Mouse (Mus musculus) liver (tissue): ENCODE measurements around the gene Tst.

Experiments used
- DNase-seq: peaks from one replicate; pipeline ENCODE4 v3.0.0-alpha.2; 2020; ENCODE audit warnings: mixed read lengths

The Tst gene

DNA sequence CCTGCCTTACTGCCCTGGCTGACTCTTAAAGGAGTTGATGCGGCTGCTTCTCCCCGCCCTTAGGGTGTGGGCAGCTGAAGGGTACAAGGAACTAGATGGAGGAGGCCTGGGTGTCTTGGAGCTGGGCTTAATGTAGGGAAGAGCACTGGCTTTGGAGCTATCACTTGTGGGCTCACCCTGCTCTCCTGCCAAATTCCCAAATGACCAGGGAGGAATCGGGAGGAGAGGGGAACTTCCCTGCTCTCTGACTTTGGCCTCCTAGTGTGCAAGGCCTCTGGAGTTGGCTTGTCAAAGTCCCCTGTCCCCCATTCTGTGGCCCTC lies 23.4 kb upstream of the Tst start:
- DNase-seq, result no peak

- peak; percentile 54 for DNase-seq
Measured at GRCm38 (mm10) chr15:78428391-78429138, 22.9 kb upstream of the Tst start, which contains the start of gene Kctd17. Kctd17 (plus strand) TSS chr15:78428564.

DNA sequence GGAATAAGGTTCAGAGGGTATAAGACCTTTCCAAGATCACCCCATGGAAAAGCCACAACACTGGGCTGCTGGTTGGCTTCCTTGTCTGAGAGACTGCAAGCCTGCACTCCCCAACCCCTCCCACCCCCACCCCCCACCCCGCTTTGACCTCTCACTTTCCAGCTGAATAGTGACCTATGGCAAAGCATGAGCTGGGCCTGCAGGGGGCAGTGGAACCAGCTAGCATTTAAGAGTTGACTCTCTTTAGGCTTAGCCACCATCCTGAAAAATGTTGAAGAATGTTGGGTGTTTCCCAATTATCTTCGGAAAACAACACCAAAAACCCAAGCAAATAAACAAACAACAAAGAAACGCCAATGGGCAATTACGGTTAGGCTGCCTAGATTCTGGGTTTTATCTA lies 19.5 kb upstream of the Tst start:
- no peak for DNase-seq

DNA sequence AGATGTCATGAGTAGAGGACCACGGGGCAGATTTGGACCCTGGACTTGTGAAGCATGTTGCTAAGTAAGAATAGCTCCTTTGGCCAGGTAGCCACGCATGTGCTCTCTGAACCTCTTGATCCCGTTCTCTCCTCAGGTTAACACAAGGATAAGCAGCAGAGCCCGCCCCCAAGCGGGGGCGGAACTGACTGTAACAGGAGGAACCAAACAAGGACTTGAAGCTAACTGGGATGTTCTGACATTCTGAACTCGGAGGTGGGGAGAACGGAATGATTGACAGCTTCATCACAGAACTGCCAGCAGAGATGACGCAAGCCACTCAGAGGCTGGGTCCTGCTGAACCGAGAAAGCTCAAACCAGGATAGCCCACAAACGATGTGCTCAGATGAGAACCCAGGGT lies 18.8 kb upstream of the Tst start:
- peak; percentile 49 for DNase-seq

DNA sequence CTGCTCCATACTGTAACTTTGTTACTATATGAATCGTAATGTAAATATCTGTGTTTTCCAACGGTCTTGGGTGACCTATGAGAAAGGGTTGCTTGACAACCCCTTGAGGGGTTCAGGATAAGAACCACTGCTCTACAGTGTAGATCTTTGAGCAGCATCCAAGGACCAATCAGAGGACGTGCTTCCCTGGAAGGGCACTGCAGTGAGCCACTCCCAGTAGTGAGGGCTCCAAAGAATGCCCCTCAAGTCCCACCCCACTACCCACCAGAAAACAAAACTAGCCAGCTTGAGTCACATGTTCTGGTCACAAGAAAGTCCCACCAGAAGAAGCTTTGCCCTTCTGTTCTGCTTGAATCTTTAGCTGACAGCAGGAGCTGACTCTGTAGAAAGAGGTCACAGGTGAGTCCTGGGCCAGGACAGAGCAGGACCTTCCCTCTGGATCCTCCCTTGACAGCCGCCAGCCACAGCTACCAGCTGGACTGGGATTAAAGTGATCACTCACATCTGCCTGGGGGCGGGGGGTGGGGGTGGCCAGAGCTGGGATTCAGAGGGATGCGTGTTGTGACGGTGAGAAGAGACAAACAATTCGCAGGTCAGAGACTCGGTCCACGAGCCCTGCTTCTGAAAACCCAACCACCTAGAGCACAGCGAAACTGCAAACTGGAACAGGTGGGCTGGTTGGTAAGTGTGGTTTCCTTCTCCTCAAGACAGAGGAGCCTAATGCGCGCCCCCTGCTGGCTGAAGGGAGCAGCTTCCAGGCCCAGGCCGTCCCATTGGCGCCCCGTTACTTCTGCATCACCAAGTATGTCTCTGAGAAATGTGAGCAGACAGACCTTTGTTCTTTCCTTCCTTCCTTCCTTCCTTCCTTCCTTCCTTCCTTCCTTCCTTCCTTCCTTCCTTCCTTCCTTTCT lies 16.6 kb upstream of the Tst start:
- peak; percentile 90 for DNase-seq

DNA sequence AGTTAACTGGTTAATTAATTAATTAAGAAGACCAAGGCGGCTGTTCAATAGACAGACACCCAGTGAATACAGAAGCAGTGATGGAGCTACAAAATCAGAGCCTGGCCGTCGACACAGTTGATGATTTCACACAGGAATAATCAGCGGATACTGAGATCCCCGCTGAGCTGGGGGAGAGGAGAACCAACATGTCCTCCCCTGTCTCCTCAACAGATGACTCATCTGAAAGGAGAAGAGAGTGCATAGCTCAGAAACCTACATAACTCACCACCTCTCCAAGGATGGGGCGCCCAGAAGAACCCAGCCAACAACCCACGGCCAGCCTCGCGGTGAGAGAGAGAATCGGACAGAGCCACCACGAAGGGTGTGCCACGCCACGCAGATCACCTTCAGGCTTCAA lies 14.7 kb upstream of the Tst start:
- DNase-seq, result no peak

DNA sequence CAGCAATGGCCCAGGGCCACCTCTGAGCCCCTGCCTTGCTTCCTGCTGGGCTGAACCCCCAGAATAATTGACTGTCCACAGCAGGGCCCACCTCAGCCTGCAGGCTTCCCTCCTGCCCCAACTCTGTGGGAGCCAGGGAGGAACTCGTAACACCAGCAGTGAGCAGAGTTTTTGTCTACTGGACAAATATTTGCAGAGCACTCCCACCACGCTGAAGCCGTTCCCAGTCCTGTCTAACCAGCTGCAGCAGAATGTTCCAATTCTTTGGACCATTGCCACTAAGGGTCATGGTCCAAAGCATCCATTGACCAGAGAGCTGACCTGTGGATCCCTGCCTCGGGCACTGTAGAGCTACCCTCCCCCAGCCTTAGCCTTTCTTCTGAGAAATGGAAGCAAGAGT lies 11.2 kb upstream of the Tst start:
- peak; percentile 45 for DNase-seq

- DNase-seq, result no peak
Measured at GRCm38 (mm10) chr15:78414157-78414556, 8.4 kb upstream of the Tst start.

DNA sequence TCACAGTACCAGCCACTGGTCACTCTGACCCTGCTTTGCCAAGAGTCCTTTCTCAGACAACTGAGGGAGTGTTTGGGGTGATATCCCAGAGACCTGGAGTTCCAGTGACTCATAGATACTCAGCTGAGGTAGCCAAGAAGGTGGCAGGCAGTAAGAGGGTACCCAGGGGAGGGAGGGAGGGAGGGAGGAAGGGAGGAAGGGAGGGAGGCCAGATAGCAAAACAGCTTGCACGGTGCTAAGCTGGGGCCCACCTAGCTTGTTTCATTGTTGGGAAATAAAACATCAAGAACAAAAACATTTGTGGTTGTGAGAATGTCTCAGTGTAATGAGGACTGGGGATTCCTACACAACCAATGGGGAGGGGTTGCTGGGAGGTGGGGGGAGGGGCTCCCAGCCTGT lies 8.0 kb upstream of the Tst start:
- peak; percentile 57 for DNase-seq

GRCm38 (mm10) chr15:78413083-78413718 lies 7.5 kb upstream of the Tst start:
- peak; percentile 90 for DNase-seq

- DNase-seq, result peak; percentile 54
Measured at GRCm38 (mm10) chr15:78409570-78410052, 3.9 kb upstream of the Tst start.

DNA sequence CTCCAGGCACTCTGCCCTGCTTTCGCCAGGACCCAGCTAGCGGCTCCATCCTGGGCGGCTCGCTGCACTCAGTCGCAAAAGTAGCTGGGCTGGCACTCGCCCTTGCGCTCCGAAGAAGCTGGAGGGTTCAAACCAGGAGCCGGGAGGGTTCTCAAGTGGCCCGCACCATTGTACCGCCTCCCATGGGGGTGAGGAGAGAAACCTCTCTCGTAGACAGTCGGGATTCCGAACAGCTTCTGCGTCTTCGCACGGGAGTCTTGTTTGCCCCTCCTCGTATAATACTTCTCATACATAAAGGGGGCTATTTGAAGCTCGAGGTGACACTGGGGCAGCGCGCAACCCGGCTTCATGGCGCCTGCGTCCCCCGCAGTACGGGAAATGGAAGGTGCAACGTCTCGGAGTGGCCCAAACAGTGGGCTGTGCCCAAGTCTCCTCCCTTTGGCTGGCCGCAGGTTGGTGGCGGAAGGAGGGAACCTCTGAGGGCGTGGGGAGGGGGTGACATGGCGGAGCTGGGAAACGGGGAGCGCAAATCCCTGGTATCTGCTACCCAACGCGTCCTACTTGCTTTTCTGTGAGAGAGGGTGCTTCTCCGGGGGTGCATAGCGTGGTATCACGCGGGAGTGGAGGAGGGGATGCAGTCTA lies 707 bp upstream of the Tst start, which contains the start of gene Mpst:
Mpst (plus strand) TSS at position 124 of the 642 bp plus-strand sequence.
- peak; percentile 94 for DNase-seq

- DNase-seq, result no peak
Measured at GRCm38 (mm10) chr15:78405098-78405497, 609 bp downstream of the Tst start.

DNA sequence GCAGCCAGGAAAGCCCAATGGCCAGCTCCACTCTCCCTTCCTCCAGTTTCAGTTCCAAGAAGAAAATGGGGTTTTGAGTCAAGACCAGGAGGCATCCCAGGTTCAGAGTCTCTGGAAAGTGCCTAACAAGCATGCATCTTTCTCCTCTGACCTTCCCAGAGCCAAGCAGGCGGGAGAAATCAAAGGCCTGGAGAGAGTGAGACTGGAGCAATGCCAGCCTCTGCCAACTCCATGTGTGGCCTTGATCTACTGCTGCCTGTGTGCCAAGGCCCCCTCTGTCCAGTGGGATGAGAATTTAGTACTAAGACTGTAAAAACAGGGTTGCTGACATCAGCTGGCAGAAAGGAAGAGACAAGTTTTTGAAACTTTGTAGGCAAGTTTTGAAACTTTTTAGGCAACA lies 1.8 kb downstream of the Tst start:
- DNase-seq, result no peak

DNA sequence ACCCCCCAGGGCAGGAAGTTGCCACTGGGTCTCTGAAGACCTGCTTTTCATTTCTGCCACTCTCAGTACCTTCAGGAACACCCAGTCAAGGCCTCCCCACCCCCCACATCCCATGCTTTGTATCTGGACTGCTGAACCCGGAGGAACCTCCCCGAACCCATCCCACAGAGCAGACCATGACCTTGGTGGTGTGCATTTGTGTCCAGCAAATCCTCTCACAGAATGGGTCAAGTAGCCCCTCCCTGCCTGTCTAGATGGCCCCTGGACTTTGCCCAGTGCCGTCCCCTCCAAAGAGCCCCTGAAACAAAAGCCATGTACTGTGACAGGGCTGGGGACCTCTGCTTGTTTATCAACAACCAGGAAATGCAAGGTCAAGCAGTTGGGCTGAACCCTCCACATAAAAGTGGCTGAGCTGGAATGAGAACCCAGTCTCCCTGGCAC lies 2.4 kb downstream of the Tst start:
- DNase-seq, result peak; percentile 64

GRCm38 (mm10) chr15:78402423-78402822 lies 3.3 kb downstream of the Tst start:
- DNase-seq, result peak; percentile 42

GRCm38 (mm10) chr15:78401921-78402320 lies 3.8 kb downstream of the Tst start:
- DNase-seq, result peak; percentile 38

DNA sequence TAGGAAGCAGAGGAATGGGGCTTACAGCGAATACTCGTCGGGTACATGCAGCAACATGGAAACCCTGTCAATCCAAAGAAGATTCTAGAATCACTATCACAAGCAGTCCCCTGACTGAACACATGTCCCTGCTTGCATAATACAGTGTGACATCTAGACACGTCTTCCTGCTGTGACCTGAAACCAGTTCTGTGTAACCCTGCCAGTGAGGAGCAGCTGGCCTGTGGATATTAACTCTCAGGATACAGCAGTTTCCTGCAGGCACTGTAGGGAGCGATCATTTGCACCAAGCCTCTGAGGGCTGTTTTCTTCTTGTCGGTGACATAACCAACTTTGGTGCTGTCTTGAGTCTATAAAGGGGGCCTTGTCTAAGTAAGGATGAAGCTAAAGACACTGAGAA lies 4.4 kb downstream of the Tst start:
- no peak for DNase-seq

GRCm38 (mm10) chr15:78395478-78395962 lies 10.2 kb downstream of the Tst start, which contains the start of gene Tex33:
Tex33 (minus strand) TSS chr15:78395912.
- no peak for DNase-seq

GRCm38 (mm10) chr15:78390855-78391254 lies 14.9 kb downstream of the Tst start:
- no peak for DNase-seq

GRCm38 (mm10) chr15:78385564-78385963 lies 20.1 kb downstream of the Tst start:
- no peak for DNase-seq
